In genomic region chr1:177561716-177562588, GRCm38 (mm10) we compare ENCODE assay signal across 13 mouse cellular contexts.
DNase-seq lines count a peak whose midpoint lies in the region; ATAC-seq lines count a peak whose summit lies in the region.
"Had no signal": no experiment of that assay in that cellular context is flagged by ENCODE, and none has a peak within 500 bp of the region (broad histone marks: within the 10 kb centered on the region; RNA-seq: fewer than 3 reads in every experiment).

No protein-coding gene starts in this region.

- no peak overlapping the region for H3K9ac ChIP-seq in hindbrain, embryonic 15.5 days
- H3K9ac ChIP-seq in neural tube, embryonic 11.5 days (ENCODE audit: low read length), result no peak overlapping the region
- H3K9ac ChIP-seq in intestine, embryonic 16.5 days (ENCODE audit: low read depth, low read length), result no peak overlapping the region
- H3K9ac ChIP-seq: liver, embryonic 12.5 days had no signal

- 57% methylated on average over 17 of the region's 17 CpGs for WGBS in forebrain, embryonic 10.5 days
- 13% methylated on average over 17 of the region's 17 CpGs for WGBS in hindbrain, embryonic 15.5 days
- WGBS in neural tube, embryonic 11.5 days, result 24% methylated on average over 17 of the region's 17 CpGs
- 74% methylated on average over 17 of the region's 17 CpGs for WGBS in intestine, embryonic 16.5 days

- peak overlapping the region; percentile 48 for H3K4me2 ChIP-seq in hindbrain, embryonic 15.5 days
- H3K4me2 ChIP-seq in neural tube, embryonic 11.5 days (ENCODE audit: low read depth), result 0 out of 2 replicates have a peak overlapping the region, but pooled peaks have one; percentile 19
- H3K4me2 ChIP-seq in intestine, embryonic 16.5 days (ENCODE audit: low read depth, low read length), result no peak overlapping the region
- H3K4me2 ChIP-seq: liver, embryonic 12.5 days had no signal

- peaks cover 16% of the 10 kb centered on the region for H3K4me1 ChIP-seq in forebrain, embryonic 10.5 days
- H3K4me1 ChIP-seq in hindbrain, embryonic 15.5 days (replicated peaks), result peaks cover 8% of the 10 kb centered on the region
- peaks cover 5% of the 10 kb centered on the region for H3K4me1 ChIP-seq in neural tube, embryonic 11.5 days (ENCODE audit: control insufficient read depth, insufficient read depth, low read length)
- peaks cover 7% of the 10 kb centered on the region for H3K4me1 ChIP-seq in intestine, embryonic 16.5 days (ENCODE audit: control insufficient read depth, insufficient read depth, low read length)
- H3K4me1 ChIP-seq: liver, embryonic 12.5 days had no signal

- H3K27ac ChIP-seq in forebrain, embryonic 10.5 days, result 0 out of 2 replicates have a peak overlapping the region, but pooled peaks have one; percentile 25
- no peak overlapping the region for H3K27ac ChIP-seq in hindbrain, embryonic 15.5 days (replicated peaks)
- peak overlapping the region; percentile 60 for H3K27ac ChIP-seq in neural tube, embryonic 11.5 days (ENCODE audit: low read depth, low read length)
- H3K27ac ChIP-seq in intestine, embryonic 16.5 days (ENCODE audit: low read length), result no peak overlapping the region
- H3K27ac ChIP-seq: liver, embryonic 12.5 days; macrophage had no signal

- intact Hi-C loops in heart, postnatal 10 days (cut with DNase I), result no loop called here

- H3K4me3 ChIP-seq in forebrain, embryonic 10.5 days, result no peak overlapping the region
- H3K4me3 ChIP-seq in hindbrain, embryonic 15.5 days, result no peak overlapping the region
- H3K4me3 ChIP-seq in neural tube, embryonic 11.5 days (ENCODE audit: low read depth, low read length), result no peak overlapping the region
- no peak overlapping the region for H3K4me3 ChIP-seq in intestine, embryonic 16.5 days (ENCODE audit: low read length)
- H3K4me3 ChIP-seq: liver, embryonic 12.5 days had no signal

- DNase-seq in embryo, embryonic 10 days (ENCODE audit: low spot score), result peak; percentile 71
- DNase-seq in forebrain, embryonic 10.5 days (ENCODE audit: extremely low spot score, low spot score), result peak; percentile 26
- DNase-seq in neural tube, embryonic 11.5 days (ENCODE audit: low spot score), result peak; percentile 83
- no peak for DNase-seq in layer of hippocampus, postnatal 25 days (ENCODE audit: extremely low spot score in 1 of 2, low spot score in 1 of 2)
- DNase-seq in heart, postnatal 10 days, result no peak
- DNase-seq: kidney, postnatal 14 days; layer of hippocampus, postnatal 36 days; thymus, postnatal 14 days had no signal

- H3K36me3 ChIP-seq in forebrain, embryonic 10.5 days (replicated peaks), result no peaks in the 10 kb centered on the region
- no peaks in the 10 kb centered on the region for H3K36me3 ChIP-seq in hindbrain, embryonic 15.5 days
- no peaks in the 10 kb centered on the region for H3K36me3 ChIP-seq in neural tube, embryonic 11.5 days (ENCODE audit: control insufficient read depth, insufficient read depth, low read length)
- H3K36me3 ChIP-seq in intestine, embryonic 16.5 days (ENCODE audit: control insufficient read depth, insufficient read depth, low read length), result no peaks in the 10 kb centered on the region
- H3K36me3 ChIP-seq: liver, embryonic 12.5 days had no signal

- peaks cover 23% of the 10 kb centered on the region for H3K27me3 ChIP-seq in forebrain, embryonic 10.5 days (ENCODE audit: poor library complexity, severe bottlenecking)
- no peaks in the 10 kb centered on the region for H3K27me3 ChIP-seq in hindbrain, embryonic 15.5 days
- no peaks in the 10 kb centered on the region for H3K27me3 ChIP-seq in neural tube, embryonic 11.5 days (ENCODE audit: control insufficient read depth, insufficient read depth, low read length)
- H3K27me3 ChIP-seq in intestine, embryonic 16.5 days (replicated peaks; ENCODE audit: control insufficient read depth, insufficient read depth, low read length), result no peaks in the 10 kb centered on the region
- H3K27me3 ChIP-seq: CH12.LX; liver, embryonic 12.5 days had no signal

- ATAC-seq in hindbrain, embryonic 15.5 days (ENCODE audit: low FRiP score, low read depth), result peak; percentile 42; the same call in 1 of the 2 replicates
- ATAC-seq in neural tube, embryonic 11.5 days (ENCODE audit: insufficient read depth, low FRiP score, low TSS enrichment), result peak; percentile 90
- ATAC-seq in intestine, embryonic 16.5 days, result no peak
- ATAC-seq: liver, embryonic 12.5 days had no signal

- H3K9me3 ChIP-seq in forebrain, embryonic 10.5 days, result no peaks in the 10 kb centered on the region
- no peaks in the 10 kb centered on the region for H3K9me3 ChIP-seq in hindbrain, embryonic 15.5 days
- H3K9me3 ChIP-seq in neural tube, embryonic 11.5 days (ENCODE audit: control insufficient read depth, low read length), result no peaks in the 10 kb centered on the region
- no peaks in the 10 kb centered on the region for H3K9me3 ChIP-seq in intestine, embryonic 16.5 days (ENCODE audit: control insufficient read depth, low read length)
- H3K9me3 ChIP-seq: liver, embryonic 12.5 days had no signal

Comparison
In these comparisons a context has a peak if more than half of its experiments do, and no peak if none do; other contexts are left out.
1. DNase-seq: peak in embryo, embryonic 10 days (single experiment), forebrain, embryonic 10.5 days (single experiment) and neural tube, embryonic 11.5 days (single experiment); none in layer of hippocampus, postnatal 25 days (0 of 2) and heart, postnatal 10 days (0 of 2).
2. H3K27ac ChIP-seq: peak in forebrain, embryonic 10.5 days (single experiment) and neural tube, embryonic 11.5 days (single experiment); none in hindbrain, embryonic 15.5 days (single experiment) and intestine, embryonic 16.5 days (single experiment).